Mouse (Mus musculus) neutrophil, adult 59 days (primary cell): ENCODE data around the gene Lrrc74b. TPM values are rescaled to one million over a fixed set of nuclear protein-coding genes. Genes with fewer than 3 reads are reported as not detected.

Experiments used
- total RNA-seq, 2 experiments: library from RNA; stranded (reverse); gene quantifications; 1 replicate in 1 of 2; 2 replicates in 1 of 2; pipeline ENCODE4 v1.2.4; 2023

Lrrc74b gene
- total RNA-seq: not detected

DNA sequence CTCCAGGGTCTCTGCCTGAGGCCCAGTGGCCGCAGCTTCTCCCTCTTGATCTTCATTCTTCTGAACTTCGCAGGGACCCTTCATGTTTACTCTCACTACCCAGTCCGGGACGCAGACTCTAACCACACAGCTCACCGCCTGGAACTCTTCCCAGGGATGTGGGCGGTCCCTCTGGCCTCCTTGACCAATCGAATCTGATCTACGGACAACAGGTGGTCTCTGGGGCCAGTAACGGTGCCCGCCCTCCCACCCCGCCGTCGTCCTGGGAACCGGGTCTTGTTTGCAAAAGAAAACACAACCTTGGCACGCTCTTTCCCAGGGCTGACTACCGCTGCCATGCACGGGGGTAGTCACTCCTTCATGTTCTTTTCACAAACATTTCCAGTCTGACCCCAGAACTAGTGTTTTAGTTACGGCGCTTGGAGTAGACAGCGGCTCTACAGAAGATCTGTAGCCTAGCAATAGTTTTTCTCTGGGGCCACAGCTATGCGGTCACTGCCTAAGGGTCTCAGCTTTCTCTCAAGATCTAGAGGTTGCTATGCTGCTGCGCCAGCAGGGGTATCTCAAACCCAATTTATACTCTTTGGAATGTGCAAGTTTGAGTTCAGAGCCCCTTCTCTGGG lies at the start of gene Lrrc74b:
Gene Lrrc74b (minus strand): TSS at position 120 of the 623 bp plus-strand sequence.

DNA sequence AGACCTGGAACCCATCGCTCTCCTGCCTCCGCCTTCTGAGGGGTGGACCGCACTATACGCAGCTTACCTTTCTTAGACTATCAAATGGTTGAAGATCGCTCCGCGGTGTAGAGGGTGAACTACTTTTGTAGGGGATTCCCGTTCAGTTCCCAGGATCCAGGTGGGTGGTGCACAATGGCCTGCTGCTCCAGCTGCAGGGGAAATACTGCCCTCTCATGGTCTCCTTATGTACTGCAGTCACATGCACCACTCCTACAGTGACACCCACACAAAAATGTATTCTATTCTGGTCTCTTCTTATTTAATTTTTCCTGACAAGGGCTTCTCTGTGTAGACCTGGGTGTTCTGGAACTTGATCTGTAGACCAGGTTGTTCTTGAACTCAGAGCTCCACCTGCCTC lies 22.0 kb upstream of the Lrrc74b start, which contains the start of gene Slc7a4:
Gene Slc7a4 (minus strand): TSS at position 151 of the 400 bp plus-strand sequence.

DNA sequence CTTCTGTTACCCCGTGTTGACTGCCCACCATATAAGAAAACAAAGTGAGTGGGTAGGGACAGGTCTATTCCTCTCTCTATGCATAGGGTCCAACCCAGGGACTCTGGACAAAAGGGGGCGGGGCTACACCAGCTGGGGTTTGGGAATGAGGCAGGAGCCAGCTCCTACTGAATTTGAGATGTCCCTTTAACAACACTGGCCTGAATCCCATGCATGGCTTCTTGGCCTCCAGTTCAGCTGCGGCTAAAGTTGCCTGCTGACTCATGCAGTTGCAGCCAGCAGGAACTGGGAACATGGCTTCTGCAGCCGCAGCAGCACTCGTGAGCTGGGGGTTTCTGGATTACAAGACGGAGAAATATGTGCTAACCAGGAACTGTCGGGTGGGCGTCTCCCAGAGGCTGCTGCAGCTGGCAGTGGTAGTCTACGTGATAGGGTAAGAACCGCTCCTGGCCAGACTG lies 733 bp upstream of the Lrrc74b start, which contains the start of gene P2rx6:
Gene P2rx6 (plus strand): TSS at position 135 of the 458 bp plus-strand sequence.

DNA sequence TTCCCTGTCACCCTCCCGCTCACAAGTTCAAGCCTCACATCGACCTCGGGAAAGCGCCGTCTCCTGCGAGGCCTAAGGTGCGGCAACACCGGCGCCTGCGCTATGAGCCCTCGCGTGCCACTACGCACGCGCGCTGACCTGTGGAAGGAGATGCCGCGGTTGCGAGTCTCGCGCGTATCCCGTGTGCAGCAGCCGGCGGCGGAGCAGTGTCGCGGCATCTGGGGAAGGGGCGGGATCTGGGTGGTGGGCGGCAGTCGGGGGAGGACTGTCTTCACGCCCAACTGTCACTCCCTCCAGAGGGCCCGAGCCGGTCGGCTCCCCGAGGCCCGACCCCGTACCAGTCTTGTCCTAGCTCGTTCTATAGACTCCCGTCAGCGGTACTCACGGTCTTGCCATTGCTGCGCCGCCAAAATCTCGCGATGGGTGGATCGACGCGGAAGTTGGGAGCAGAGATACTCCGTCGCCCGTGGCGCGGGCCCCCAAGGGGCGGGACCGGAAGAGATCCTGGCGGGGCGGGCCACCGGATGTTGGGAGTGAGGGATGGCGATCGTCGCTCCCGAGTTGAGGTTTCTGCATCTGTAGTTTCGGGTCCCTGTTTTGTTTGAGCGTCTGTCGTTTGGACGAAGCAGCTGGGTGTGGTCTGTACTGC lies 30.3 kb downstream of the Lrrc74b start, which contains the start of gene Thap7:
Gene Thap7 (minus strand): TSS at position 497 of the 649 bp plus-strand sequence.

DNA sequence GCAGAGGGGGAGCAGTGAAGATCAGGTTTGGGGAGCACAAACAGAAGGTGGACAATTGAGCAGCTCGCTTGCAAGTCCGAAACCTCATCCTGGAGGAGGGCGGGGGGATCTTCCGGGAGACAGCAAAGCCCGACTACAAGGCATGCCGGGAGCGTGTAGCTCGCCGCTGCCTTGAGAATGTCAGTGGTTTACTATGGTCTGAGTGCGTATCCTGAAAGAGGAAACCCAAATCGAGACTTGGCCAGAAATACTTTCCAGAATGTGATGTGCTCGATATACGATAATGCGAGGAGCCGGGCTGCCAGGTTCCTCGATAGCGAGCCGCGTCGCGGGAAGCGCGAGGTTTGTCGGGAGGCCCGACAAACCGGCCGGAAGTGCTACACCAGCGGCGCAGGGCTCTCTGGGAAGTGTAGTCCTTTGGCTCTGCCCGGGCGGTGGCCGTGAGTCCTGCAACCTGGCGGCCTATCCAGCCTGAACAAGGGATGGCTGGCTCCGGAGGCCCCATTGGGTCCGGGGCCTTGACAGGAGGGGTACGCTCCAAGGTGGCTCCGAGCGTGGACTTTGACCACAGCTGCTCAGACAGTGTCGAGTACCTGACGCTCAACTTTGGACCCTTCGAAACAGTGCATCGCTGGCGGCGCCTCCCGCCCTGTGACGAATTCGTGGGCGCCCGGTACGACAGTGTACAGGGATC lies 52.4 kb downstream of the Lrrc74b start, which contains the start of gene Lztr1:
Gene Lztr1 (plus strand): TSS at position 143 of the 694 bp plus-strand sequence.

Other genes starting within 250 kb of the Lrrc74b start
- gene Serpind1, start 229.9 kb downstream of the Lrrc74b start, total RNA-seq: not detected
- 10 to 100 TPM; 15.3 to 18.3 TPM for gene Snap29, start 155.3 kb downstream of the Lrrc74b start, total RNA-seq
- 10 to 100 TPM; 38.3 to 43.5 TPM for gene Pi4ka, start 154.9 kb downstream of the Lrrc74b start, total RNA-seq
- 10 to 100 TPM; 34.0 to 40.3 TPM for gene Crkl, start 109.3 kb downstream of the Lrrc74b start, total RNA-seq
- gene Aifm3, start 71.6 kb downstream of the Lrrc74b start, total RNA-seq: not detected
- gene Lztr1, start 52.6 kb downstream of the Lrrc74b start, total RNA-seq: 10 to 100 TPM; 31.5 to 37.7 TPM
- 10 to 100 TPM; 14.0 to 25.7 TPM for gene Thap7, start 30.1 kb downstream of the Lrrc74b start, total RNA-seq
- not detected for gene P2rx6, start 638 bp upstream of the Lrrc74b start, total RNA-seq
- gene Slc7a4, start 22.0 kb upstream of the Lrrc74b start, total RNA-seq: under 1 TPM; 0.64 to 0.82 TPM
- 10 to 100 TPM; 26.3 to 30.6 TPM for gene Smpd4, start 58.1 kb upstream of the Lrrc74b start, total RNA-seq
- 1 to 10 TPM in 1 of 2 experiments, not detected in 1; 1.1 TPM for gene Ccdc74a, start 85.2 kb upstream of the Lrrc74b start, total RNA-seq
- 10 to 100 TPM; 84.2 TPM for gene Med15, start 171.6 kb upstream of the Lrrc74b start, total RNA-seq
- gene Klhl22, start 198.4 kb upstream of the Lrrc74b start, total RNA-seq: 10 to 100 TPM in 1 of 2 experiments, 1 to 10 TPM in 1; 9.5 to 13.6 TPM
- gene Scarf2, start 236.0 kb upstream of the Lrrc74b start, total RNA-seq: not detected